Mouse (Mus musculus) embryonic fibroblast, embryonic 13.5 days (primary cell): ENCODE data around the gene Ffar3.

ENCODE experiments used
- CTCF ChIP-seq: IDR thresholded peaks from 2 replicates; pipeline ENCODE4 v1.5.1; 2011; ENCODE audit warnings: mild to moderate bottlenecking, control low read depth, low read length, moderate library complexity, borderline replicate concordance; ENCODE audit not compliant: insufficient read depth
- POLR2A ChIP-seq: IDR thresholded peaks from 2 replicates; pipeline ENCODE4 v1.6.1; 2011; ENCODE audit warnings: low read depth, mild to moderate bottlenecking, control low read depth, low read length, moderate library complexity

GRCm38 (mm10) chr7:30823675-30824074 lies 32.3 kb downstream of the Ffar3 start, which contains the start of gene Ffar2:
- no peak for TF ChIP-seq POLR2A
- no peak for TF ChIP-seq CTCF
